In the genomic region with DNA sequence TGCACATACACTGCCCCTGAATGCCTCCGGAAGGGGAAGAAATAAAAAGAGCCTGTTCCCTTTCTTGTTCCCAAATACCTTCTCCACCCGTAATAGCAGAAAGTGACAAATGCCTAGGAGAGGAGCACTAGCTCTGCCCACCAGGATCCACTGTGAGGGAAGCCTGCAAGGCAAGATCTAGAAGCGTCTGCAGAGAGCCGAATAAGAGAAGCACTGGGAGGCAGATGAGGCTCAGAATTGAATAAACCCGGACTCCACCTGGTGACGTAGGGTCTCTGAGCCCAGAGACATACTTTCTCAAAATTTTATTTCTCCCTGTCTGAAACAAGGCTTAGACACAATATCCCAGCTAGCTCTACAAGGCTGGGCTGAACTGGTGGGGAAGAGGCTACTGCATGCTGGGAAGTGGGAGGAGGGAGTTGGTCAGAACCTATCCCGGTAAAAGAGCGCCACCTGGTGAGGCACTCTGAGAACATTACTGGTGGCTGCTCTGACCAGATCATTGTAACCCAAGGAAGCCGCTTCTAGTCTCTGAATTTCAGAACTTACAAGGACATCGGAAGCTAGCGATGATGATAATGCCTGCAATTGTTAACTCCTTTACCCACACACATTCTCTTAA, we compare ENCODE assay signal across 8 mouse cellular contexts. TPM values are rescaled to one million over a fixed set of nuclear protein-coding genes. Genes with fewer than 3 reads are reported as not detected.
DNase-seq lines count a peak whose midpoint lies in the region; ATAC-seq and TF ChIP-seq lines count a peak whose summit lies in the region.

No protein-coding gene starts in this region.

- H3K4me2 ChIP-seq in hindbrain, postnatal 0 days (ENCODE audit: low read depth, low read length), result peak overlapping the region; percentile 44

- peak; percentile 95 for ATAC-seq in hindbrain, postnatal 0 days

- H3K4me3 ChIP-seq in gastrocnemius, adult 2 months, result peak overlapping the region; percentile 58
- H3K4me3 ChIP-seq in hindbrain, postnatal 0 days (ENCODE audit: low read length), result no peak overlapping the region

- H3K9me3 ChIP-seq in hindbrain, postnatal 0 days (ENCODE audit: low read length), result no peaks in the 10 kb centered on the region

- intact Hi-C loops in gastrocnemius, adult 2 months (cut with DNase I), result loop anchor here (2.0 to 5.0 kb wide), 2 partner anchors 304 to 508 kb away; partner anchors contain the start of gene Rad18

- H3K36me3 ChIP-seq in hindbrain, postnatal 0 days (ENCODE audit: insufficient read depth, low read length), result no peaks in the 10 kb centered on the region

- 24% methylated on average over 11 of the region's 11 CpGs for WGBS in hindbrain, postnatal 0 days

- peak overlapping the region; percentile 46; the same call in 1 of the 2 replicates for H3K27ac ChIP-seq in gastrocnemius, adult 2 months
- H3K27ac ChIP-seq in hindbrain, postnatal 0 days, result peak overlapping the region; percentile 51; the same call in 1 of the 2 replicates

- DNase-seq in WW6 (ENCODE audit: low read depth, low spot score), result peak; percentile 86
- DNase-seq in cerebellum, postnatal 4 days (ENCODE audit: low spot score in 2 of 2), result peak; percentile 82 to 93
- peak; percentile 89 for DNase-seq in gastrocnemius, adult 2 months
- DNase-seq in hindbrain, postnatal 0 days (ENCODE audit: low spot score), result peak; percentile 96
- peak; percentile 94 for DNase-seq in left cerebral cortex, adult 18-20 months (ENCODE audit: low spot score in 2 of 2)
- DNase-seq in lung, postnatal 4 days, result peak; percentile 81 to 89
- peak; percentile 92 for DNase-seq in right cerebral cortex, adult 18-20 months
- peak; percentile 63 for DNase-seq in urinary bladder, adult 2 months (ENCODE audit: low spot score)

- peaks cover 5% of the 10 kb centered on the region; the same call in 1 of the 2 replicates for H3K4me1 ChIP-seq in hindbrain, postnatal 0 days (ENCODE audit: insufficient read depth, low read length)

- peak; percentile 83 for TF ChIP-seq CTCF in gastrocnemius, adult 2 months (IDR thresholded peaks at IDR 0.05)
- peak; percentile 95 for TF ChIP-seq CTCF in hindbrain, postnatal 0 days (IDR thresholded peaks at IDR 0.05; ENCODE audit: low read depth)

- 0 out of 2 replicates have a peak overlapping the region, but pooled peaks have one; percentile 24 for H3K9ac ChIP-seq in hindbrain, postnatal 0 days (replicated peaks; ENCODE audit: low read length)

- no peaks in the 10 kb centered on the region for H3K27me3 ChIP-seq in hindbrain, postnatal 0 days (ENCODE audit: insufficient read depth, low read length)

RNA-seq across cellular contexts. Expression of gene Thumpd3, which starts 45.2 kb away (rescaled TPM):
- 10 to 100 TPM; 13.7 to 14.5 TPM for total RNA-seq in gastrocnemius, adult 2 months (2021)
- 29.3 and 42.2 TPM in 2 replicates for total RNA-seq in hindbrain, postnatal 0 days (2014; rRNA removed)
- polyA plus RNA-seq in hindbrain, postnatal 0 days (2015; fragmentation: Nextera tagmentation; extraction: Ambion mirVana), result 45.3 and 45.5 TPM in 2 replicates
- 10 to 100 TPM; 22.9 to 30.1 TPM for total RNA-seq in left cerebral cortex, adult 18-20 months (2021)
- 25.3 and 27.2 TPM in 2 replicates for polyA plus RNA-seq in urinary bladder, adult 2 months (2012; rRNA removed)

RNA-seq across cellular contexts. Expression of gene Srgap3, which starts 53.7 kb away (rescaled TPM):
- total RNA-seq in gastrocnemius, adult 2 months (2021), result 1 to 10 TPM in 1 of 2 experiments, under 1 TPM in 1; 0.51 to 2.0 TPM
- 49.4 and 55.8 TPM in 2 replicates for total RNA-seq in hindbrain, postnatal 0 days (2014; rRNA removed)
- polyA plus RNA-seq in hindbrain, postnatal 0 days (2015; fragmentation: Nextera tagmentation; extraction: Ambion mirVana), result 20.6 and 23.7 TPM in 2 replicates
- total RNA-seq in left cerebral cortex, adult 18-20 months (2021), result 100 to 1,000 TPM; 217 to 223 TPM
- polyA plus RNA-seq in urinary bladder, adult 2 months (2012; rRNA removed), result 2.5 and 3.6 TPM in 2 replicates

Comparison
In these comparisons a context has a peak if more than half of its experiments do, and no peak if none do; other contexts are left out.
1. RNA of gene Srgap3, which starts 53.7 kb away (total RNA-seq): 217 to 223 TPM in left cerebral cortex, adult 18-20 months and 49.4 to 55.8 TPM in hindbrain, postnatal 0 days; 0.51 to 2.0 TPM in gastrocnemius, adult 2 months; every median in the first group is over 10 times any median in the second.
2. Peak in every context shown above with its lines, with median percentiles within 50 percentile points of each other: DNase-seq.